Mouse (Mus musculus) lung, postnatal 0 days (tissue): Measurements from ENCODE around the gene Msmo1.

Experiments used
- CTCF ChIP-seq: IDR thresholded peaks from 2 replicates; pipeline ENCODE4 v1.5.1; 2016; ENCODE audit warnings: antibody characterized with exemption, mild to moderate bottlenecking
- EP300 ChIP-seq: IDR thresholded peaks from 2 replicates; pipeline ENCODE4 v1.6.1; 2016; ENCODE audit warnings: antibody characterized with exemption, mild to moderate bottlenecking, control low read depth

DNA sequence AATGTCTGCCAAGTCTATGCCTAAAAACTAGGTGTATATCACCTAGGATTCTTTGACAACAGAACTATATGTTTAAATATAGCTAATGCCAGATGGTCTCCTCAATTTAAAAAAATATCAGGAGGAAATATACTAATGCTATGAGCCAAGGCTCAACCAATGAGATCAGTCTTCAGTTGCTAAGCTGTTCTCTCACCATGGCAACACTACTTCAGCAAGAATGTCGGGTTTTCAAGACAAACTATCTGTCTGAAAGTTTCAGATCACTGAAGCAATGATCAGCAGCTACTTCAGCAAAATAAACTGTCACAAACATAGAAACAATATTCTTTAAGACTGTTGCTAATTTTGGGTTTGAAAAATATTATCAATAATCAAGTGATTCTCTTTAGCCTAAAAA, 61.7 kb downstream of the Msmo1 start:
- TF ChIP-seq CTCF (no peak), EP300 (no peak)
